Mouse (Mus musculus) heart, postnatal 36 days (tissue): ENCODE results near the gene Irgm2. TPM values are rescaled to one million over a fixed set of nuclear protein-coding genes. Genes with fewer than 3 reads are reported as not detected.
A peak's percentile ranks its signal among the peaks of the same experiment; 100 is the strongest.
"Not testable (repeated sequence)": the region's sequence is repeated elsewhere in the genome, so short reads cannot be mapped to it uniquely, and the experiment has no call there.

ENCODE experiments used
- DNase-seq, 2 experiments: peaks; one replicate each; pipeline ENCODE4 v3.0.0; 2021 to 2022
- intact Hi-C: fragments of 180-260 bp; cut with DNase I; formaldehyde crosslinking; loops from one replicate; pipeline ENCODE4 v1.15.1; 2025
- total RNA-seq, 2 experiments: library from RNA; stranded (reverse); gene quantifications; 2 replicates each; pipeline ENCODE4 v1.2.3; 2021

Gene Irgm2
- total RNA-seq, 2 experiments from 2014 or later = 10.9 to 13.7 TPM

- no peak for DNase-seq
- intact Hi-C loops = no loop called here
Measured at GRCm38 (mm10) chr11:58211062-58211681, 11.8 kb downstream of the Irgm2 start.

- intact Hi-C loops = no loop called here
- no peak for DNase-seq
Measured at GRCm38 (mm10) chr11:58211682-58212067, 12.3 kb downstream of the Irgm2 start.

GRCm38 (mm10) chr11:58213673-58214342, 14.4 kb downstream of the Irgm2 start:
- DNase-seq = no peak
- intact Hi-C loops = no loop called here

- intact Hi-C loops = no loop called here
- peak; percentile 88 to 89 for DNase-seq
Measured at GRCm38 (mm10) chr11:58214391-58215048, 15.1 kb downstream of the Irgm2 start.

- DNase-seq, intact Hi-C loops: not testable (repeated sequence)
Measured at GRCm38 (mm10) chr11:58215049-58215430, 15.6 kb downstream of the Irgm2 start.

GRCm38 (mm10) chr11:58215814-58216213, 16.4 kb downstream of the Irgm2 start:
- no peak for DNase-seq
- intact Hi-C loops = loop anchor here (2.0 kb wide), 1 partner anchor 15 kb away; no protein-coding TSS in a partner anchor

GRCm38 (mm10) chr11:58216823-58217222, 17.4 kb downstream of the Irgm2 start:
- intact Hi-C loops = loop anchor here (2.0 kb wide), 1 partner anchor 16 kb away; no protein-coding TSS in a partner anchor
- no peak for DNase-seq

- intact Hi-C loops = no loop called here
- DNase-seq = peak; percentile 43 to 45
Measured at GRCm38 (mm10) chr11:58223751-58224150, 24.3 kb downstream of the Irgm2 start.

- intact Hi-C loops = no loop called here
- DNase-seq = peak; percentile 32 to 37
Measured at GRCm38 (mm10) chr11:58224313-58224712, 24.9 kb downstream of the Irgm2 start.

- intact Hi-C loops = loop anchor here (1.0 to 5.0 kb wide), 2 partner anchors 46 to 273 kb away; no protein-coding TSS in a partner anchor
- not testable (repeated sequence) for DNase-seq
Measured at GRCm38 (mm10) chr11:58224872-58225271, 25.5 kb downstream of the Irgm2 start.

- intact Hi-C loops = loop anchor here (1.0 to 5.0 kb wide), 2 partner anchors 46 to 273 kb away; no protein-coding TSS in a partner anchor
- DNase-seq = peak; percentile 80 to 82
Measured at GRCm38 (mm10) chr11:58225655-58226054, 26.2 kb downstream of the Irgm2 start.

- intact Hi-C loops = loop anchor here (5.0 kb wide), 1 partner anchor 274 kb away; no protein-coding TSS in a partner anchor
- no peak for DNase-seq
Measured at GRCm38 (mm10) chr11:58226425-58226824, 27.0 kb downstream of the Irgm2 start.

- DNase-seq = not testable (repeated sequence)
- intact Hi-C loops = loop anchor here (5.0 kb wide), 1 partner anchor 276 kb away; no protein-coding TSS in a partner anchor
Measured at GRCm38 (mm10) chr11:58228021-58228420, 28.6 kb downstream of the Irgm2 start.

GRCm38 (mm10) chr11:58230396-58230910, 31.0 kb downstream of the Irgm2 start:
- no peak for DNase-seq
- intact Hi-C loops = no loop called here

GRCm38 (mm10) chr11:58231156-58231555, 31.7 kb downstream of the Irgm2 start:
- DNase-seq = no peak
- intact Hi-C loops = no loop called here

- intact Hi-C loops = not testable (repeated sequence)
Measured at GRCm38 (mm10) chr11:58234551-58234950, 35.1 kb downstream of the Irgm2 start.

GRCm38 (mm10) chr11:58235152-58235551, 35.7 kb downstream of the Irgm2 start:
- no peak for DNase-seq
- intact Hi-C loops = loop anchor here (5.0 kb wide), 2 partner anchors 67 to 352 kb away; no protein-coding TSS in a partner anchor

More at GRCm38 (mm10) chr11:58234551-58234950, 35.1 kb downstream of the Irgm2 start:
- DNase-seq = not testable (repeated sequence)

GRCm38 (mm10) chr11:58238840-58239791, 39.7 kb downstream of the Irgm2 start:
- peak in 1 of 2 experiments; percentile 22 for DNase-seq
- intact Hi-C loops = loop anchor here (5.0 kb wide), 2 partner anchors 63 to 348 kb away; no protein-coding TSS in a partner anchor

GRCm38 (mm10) chr11:58247294-58247693, 47.9 kb downstream of the Irgm2 start:
- intact Hi-C loops = no loop called here
- peak; percentile 18 to 48 for DNase-seq
